Mouse (Mus musculus) lung, embryonic 16.5 days (tissue): ENCODE results near the gene Fam189b. TPM values are rescaled to one million over a fixed set of nuclear protein-coding genes. Genes with fewer than 3 reads are reported as not detected.

Experiments
- microRNA counts: library from miRNA; unstranded; fragments of <30 nt; microRNA quantifications from one replicate; lab custom pipeline; 2016
- microRNA-seq: library from miRNA; unstranded; fragments of <30 nt; microRNA quantifications from one replicate; pipeline ENCODE4, GENCODE M21; 2016
- polyA plus RNA-seq: library from polyadenylated mRNA; unstranded; fragments of >200 nt; fragmentation: Nextera tagmentation; extraction: Ambion mirVana; gene quantifications from 2 replicates; pipeline ENCODE4 v1.2.1, GENCODE M21; 2015

Fam189b gene
- polyA plus RNA-seq, 1 experiment from 2014 or later, result 19.4 TPM

MicroRNAs within 50 kb of the gene (microRNA counts, 519-probe panel; counts per million panel counts)
- microRNA mmu-miR-92b (lab: Ali Mortazavi, UCI), result 2,416 counts per million, percentile 43 among the panel's probes with 10 or more counts

Small RNA genes within 50 kb of the gene (microRNA-seq; reads per million reads assigned to microRNA genes)
- gene Mir92b, result 2,165 reads per million, percentile 82 among the genes with 10 or more reads in this experiment

Other genes with a start within 250 kb of the Fam189b start
- gene Ash1l, start 232.5 kb upstream of the Fam189b start, polyA plus RNA-seq, result 19.4 and 20.6 TPM in 2 replicates
- gene Dap3, start 232.0 kb upstream of the Fam189b start, polyA plus RNA-seq, result 126 and 130 TPM in 2 replicates
- gene Rusc1, start 89.8 kb upstream of the Fam189b start, polyA plus RNA-seq, result 19.7 and 19.8 TPM in 2 replicates
- not detected in 2 replicates for gene Gm43738, start 82.0 kb upstream of the Fam189b start, polyA plus RNA-seq
- gene Fdps, start 81.2 kb upstream of the Fam189b start, polyA plus RNA-seq, result 132 and 137 TPM in 2 replicates
- 0.18 and 1.3 TPM in 2 replicates for gene Pklr, start 47.0 kb upstream of the Fam189b start, polyA plus RNA-seq
- gene Hcn3, start 22.9 kb upstream of the Fam189b start, polyA plus RNA-seq, result 1.1 and 1.6 TPM in 2 replicates
- gene Clk2, start 18.3 kb upstream of the Fam189b start, polyA plus RNA-seq, result 22.7 and 25.1 TPM in 2 replicates
- 109 and 115 TPM in 2 replicates for gene Scamp3, start 5.7 kb upstream of the Fam189b start, polyA plus RNA-seq
- gene Gba, start 19.8 kb downstream of the Fam189b start, polyA plus RNA-seq, result 46.4 and 47.1 TPM in 2 replicates
- 57.7 and 65.4 TPM in 2 replicates for gene Thbs3, start 32.0 kb downstream of the Fam189b start, polyA plus RNA-seq
- 174 and 188 TPM in 2 replicates for gene Mtx1, start 43.9 kb downstream of the Fam189b start, polyA plus RNA-seq
- 151 and 162 TPM in 2 replicates for gene Muc1, start 45.9 kb downstream of the Fam189b start, polyA plus RNA-seq
- 304 and 314 TPM in 2 replicates for gene Krtcap2, start 62.8 kb downstream of the Fam189b start, polyA plus RNA-seq
- 7.2 and 7.7 TPM in 2 replicates for gene Trim46, start 63.2 kb downstream of the Fam189b start, polyA plus RNA-seq
- 135 and 138 TPM in 2 replicates for gene Dpm3, start 76.2 kb downstream of the Fam189b start, polyA plus RNA-seq
- 65.7 and 66.7 TPM in 2 replicates for gene Slc50a1, start 87.4 kb downstream of the Fam189b start, polyA plus RNA-seq
- 97.2 and 104 TPM in 2 replicates for gene Efna1, start 98.0 kb downstream of the Fam189b start, polyA plus RNA-seq
- 7.1 and 7.5 TPM in 2 replicates for gene Efna3, start 139.8 kb downstream of the Fam189b start, polyA plus RNA-seq
- gene Efna4, start 154.9 kb downstream of the Fam189b start, polyA plus RNA-seq, result 19.8 and 24.7 TPM in 2 replicates
- gene Adam15, start 166.9 kb downstream of the Fam189b start, polyA plus RNA-seq, result 75.1 and 76.0 TPM in 2 replicates
- gene Dcst2, start 178.8 kb downstream of the Fam189b start, polyA plus RNA-seq, result 0.06 TPM in 1 of 2 replicates, not detected in the other
- 0.13 and 0.53 TPM in 2 replicates for gene Dcst1, start 182.1 kb downstream of the Fam189b start, polyA plus RNA-seq
- gene Zbtb7b, start 211.6 kb downstream of the Fam189b start, polyA plus RNA-seq, result 4.8 and 5.9 TPM in 2 replicates
- gene Lenep, start 219.7 kb downstream of the Fam189b start, polyA plus RNA-seq, result 0.21 TPM in 1 of 2 replicates, not detected in the other
- gene Flad1, start 228.7 kb downstream of the Fam189b start, polyA plus RNA-seq, result 24.0 and 26.9 TPM in 2 replicates
- 490 and 518 TPM in 2 replicates for gene Cks1b, start 235.2 kb downstream of the Fam189b start, polyA plus RNA-seq
- gene Shc1, start 235.3 kb downstream of the Fam189b start, polyA plus RNA-seq, result 110 and 114 TPM in 2 replicates
- gene Pygo2, start 247.1 kb downstream of the Fam189b start, polyA plus RNA-seq, result 31.5 and 33.3 TPM in 2 replicates